Mouse (Mus musculus) lung, postnatal 0 days (tissue): Measurements from ENCODE around the gene Gjb2.

Experiments used
- CTCF ChIP-seq: IDR thresholded peaks from 2 replicates; pipeline ENCODE4 v1.5.1; 2016; ENCODE audit warnings: antibody characterized with exemption, mild to moderate bottlenecking
- EP300 ChIP-seq: IDR thresholded peaks from 2 replicates; pipeline ENCODE4 v1.6.1; 2016; ENCODE audit warnings: antibody characterized with exemption, mild to moderate bottlenecking, control low read depth

DNA sequence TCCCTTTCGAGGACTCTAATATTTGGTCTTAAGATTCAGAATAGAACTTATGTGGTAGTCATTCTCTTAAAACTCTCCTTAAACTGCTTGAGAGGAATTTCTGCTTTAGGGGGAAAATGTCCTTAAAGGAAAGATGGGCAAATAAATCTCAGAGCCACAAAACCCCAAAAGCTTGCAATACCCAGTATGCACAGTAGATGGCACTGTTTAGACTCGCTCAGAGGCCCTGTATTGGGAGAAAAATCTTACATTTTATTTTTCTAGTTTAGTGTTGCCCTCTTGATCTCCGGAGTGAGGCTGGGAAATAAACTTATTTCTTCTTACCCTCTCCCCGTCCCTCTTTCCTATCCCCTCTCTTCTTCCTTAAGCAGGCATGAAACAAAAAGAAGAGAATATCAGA lies 4.7 kb upstream of the Gjb2 start:
- TF ChIP-seq EP300 (no peak), CTCF (peak; percentile 83)
